Mouse (Mus musculus) heart, postnatal 0 days (tissue): ENCODE measurements around the gene Dop1b. TPM values are rescaled to one million over a fixed set of nuclear protein-coding genes. Genes with fewer than 3 reads are reported as not detected.

Experiments
- ATAC-seq: fragments of 200-750 bp; cut with Nextera tagmentation; 2 replicates; pipeline ENCODE4 v1.8.0; 2017; ENCODE audit warnings: low read depth, moderate number of reproducible peaks, moderate library complexity; ENCODE audit not compliant: insufficient read depth
- DNase-seq: peaks from one replicate; pipeline ENCODE4 v3.0.0-alpha.2; 2016; ENCODE audit warnings: low spot score
- H3K27ac ChIP-seq: fragments of 300-500 bp; sonication (generic); 2 replicates; pipeline ENCODE4 v1.5.1; 2014; ENCODE audit warnings: low read depth, mild to moderate bottlenecking
- H3K27me3 ChIP-seq: fragments of 300-500 bp; sonication (generic); 2 replicates; pipeline ENCODE4 v1.6.1; 2014; ENCODE audit warnings: low read length, mixed read lengths; ENCODE audit not compliant: control insufficient read depth, insufficient read depth
- H3K36me3 ChIP-seq: fragments of 300-500 bp; sonication (generic); replicated peaks from 2 replicates; pipeline ENCODE4 v1.6.1; 2014; ENCODE audit warnings: low read length, mixed read lengths; ENCODE audit not compliant: control insufficient read depth, insufficient read depth
- H3K4me1 ChIP-seq: fragments of 300-500 bp; sonication (generic); 2 replicates; pipeline ENCODE4 v1.6.1; 2014; ENCODE audit warnings: antibody characterized with exemption; ENCODE audit not compliant: control insufficient read depth, insufficient read depth
- H3K4me2 ChIP-seq: fragments of 300-500 bp; sonication (generic); 2 replicates; pipeline ENCODE4 v1.6.1; 2014; ENCODE audit warnings: low read depth, mild to moderate bottlenecking, low read length, moderate library complexity
- H3K4me3 ChIP-seq: fragments of 300-500 bp; sonication (generic); 2 replicates; pipeline ENCODE4 v1.5.1; 2014; ENCODE audit warnings: low read depth, low read length
- H3K9ac ChIP-seq: fragments of 300-500 bp; sonication (generic); replicated peaks from 2 replicates; pipeline ENCODE4 v1.6.1; 2014; ENCODE audit warnings: low read depth, low read length, mixed read lengths
- H3K9me3 ChIP-seq: fragments of 300-500 bp; sonication (generic); replicated peaks from 2 replicates; pipeline ENCODE4 v1.6.1; 2016; ENCODE audit warnings: low read length; ENCODE audit not compliant: control insufficient read depth
- CTCF ChIP-seq: IDR thresholded peaks from 2 replicates; pipeline ENCODE4 v1.5.1; 2016; ENCODE audit warnings: antibody characterized with exemption, control low read depth, low read depth
- EP300 ChIP-seq: IDR thresholded peaks from 2 replicates; pipeline ENCODE4 v1.6.1; 2016; ENCODE audit warnings: antibody characterized with exemption, low read depth
- WGBS: fragments of 180-500 bp; shearing (Covaris S2); extraction: QIAGEN DNeasy Blood & Tissue Kit; methylation state at CpG from one replicate; pipeline ENCODE4 v1.1.7; 2014; 5-methylcytosine and 5-hydroxymethylcytosine counted together
- polyA plus RNA-seq: library from polyadenylated mRNA; unstranded; fragments of >200 nt; fragmentation: Nextera tagmentation; extraction: Ambion mirVana; gene quantifications from 2 replicates; pipeline ENCODE4 v1.2.1, GENCODE M21; 2015
- total RNA-seq: library from RNA; depleted of rRNA; stranded (reverse); fragments of >200 nt; gene quantifications from 2 replicates; pipeline ENCODE4 v1.2.3, GENCODE M21; 2014; ENCODE audit warnings: low replicate concordance

Dop1b gene
- total and polyA plus RNA-seq, 2 experiments from 2014 or later: 6.0 to 13.2 TPM

GRCm38 (mm10) chr16:93788881-93789280 lies 77.2 kb downstream of the Dop1b start:
- Histone ChIP-seq H3K9me3 (peaks cover 5% of the 10 kb centered on the region), H3K27ac (no peak overlapping the region), H3K4me2 (no peak overlapping the region), H3K4me3 (no peak overlapping the region), H3K36me3 (peaks cover 5% of the 10 kb centered on the region; the same call in 1 of the 2 replicates), H3K9ac (no peak overlapping the region), H3K4me1 (no peaks in the 10 kb centered on the region), H3K27me3 (no peaks in the 10 kb centered on the region)
- DNase-seq: no peak
- WGBS: 88% methylated on average over 8 of the region's 8 CpGs
- no peak for ATAC-seq
- TF ChIP-seq EP300 (no peak), CTCF (no peak)

- no peaks in the 10 kb centered on the region for H3K27me3 ChIP-seq
- 57% methylated on average over 5 of the region's 5 CpGs for WGBS
- DNase-seq: no peak
- no peak overlapping the region for H3K4me2 ChIP-seq
- no peak for ATAC-seq
- no peak overlapping the region for H3K27ac ChIP-seq
- no peaks in the 10 kb centered on the region for H3K4me1 ChIP-seq
- no peak overlapping the region for H3K9ac ChIP-seq
- H3K36me3 ChIP-seq: no peaks in the 10 kb centered on the region
- no peak overlapping the region for H3K4me3 ChIP-seq
- no peaks in the 10 kb centered on the region for H3K9me3 ChIP-seq
- TF ChIP-seq CTCF: no peak
- TF ChIP-seq EP300: no peak
Observed at GRCm38 (mm10) chr16:93789971-93790755, 78.5 kb downstream of the Dop1b start.

DNA sequence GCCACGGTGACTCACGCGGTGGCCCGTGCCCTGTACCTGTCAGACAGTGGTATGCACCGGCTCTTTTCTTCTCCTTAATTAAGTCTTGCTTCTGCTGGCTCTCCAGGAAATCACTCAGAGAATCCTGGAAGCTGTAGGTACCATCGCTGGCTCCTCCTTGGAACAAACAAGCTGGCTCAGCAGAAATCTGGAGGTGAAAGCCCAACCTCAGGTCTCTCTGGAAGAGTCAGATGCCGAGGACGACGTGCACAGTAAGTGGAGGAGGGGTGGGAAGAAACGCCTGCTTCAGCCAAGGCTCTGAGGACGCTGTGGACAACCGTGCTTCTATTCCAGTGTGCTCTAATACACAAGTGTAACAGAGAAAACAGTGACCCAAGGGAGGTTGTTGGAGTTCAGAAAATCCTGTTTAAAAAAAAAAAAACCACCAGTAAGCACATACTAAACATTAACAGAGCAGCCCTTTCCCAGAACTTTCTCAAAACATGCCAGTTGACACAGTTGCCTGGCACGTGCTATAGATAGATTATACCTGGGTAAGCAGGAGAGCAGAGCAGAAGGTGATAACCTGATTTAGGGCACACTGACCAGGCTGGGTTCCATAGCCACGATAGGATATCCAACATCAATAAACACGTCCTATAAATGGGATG lies 81.4 kb downstream of the Dop1b start:
- DNase-seq (no peak), ATAC-seq (no peak)
- Histone ChIP-seq H3K4me3 (no peak overlapping the region), H3K27ac (no peak overlapping the region), H3K27me3 (no peaks in the 10 kb centered on the region), H3K9ac (no peak overlapping the region), H3K9me3 (no peaks in the 10 kb centered on the region), H3K4me1 (no peaks in the 10 kb centered on the region), H3K36me3 (no peaks in the 10 kb centered on the region), H3K4me2 (no peak overlapping the region)
- TF ChIP-seq EP300 (no peak), CTCF (no peak)
- WGBS: 66% methylated on average over 15 of the region's 15 CpGs

- 81% methylated on average over 5 of the region's 5 CpGs for WGBS
- no peaks in the 10 kb centered on the region for H3K4me1 ChIP-seq
- no peak overlapping the region for H3K27ac ChIP-seq
- no peak for ATAC-seq
- no peak overlapping the region for H3K9ac ChIP-seq
- no peak overlapping the region for H3K4me2 ChIP-seq
- H3K9me3 ChIP-seq: no peaks in the 10 kb centered on the region
- H3K27me3 ChIP-seq: no peaks in the 10 kb centered on the region
- no peak overlapping the region for H3K4me3 ChIP-seq
- TF ChIP-seq EP300 (no peak), CTCF (no peak)
- no peak for DNase-seq
- H3K36me3 ChIP-seq: peaks cover 2% of the 10 kb centered on the region; the same call in 1 of the 2 replicates
Observed at GRCm38 (mm10) chr16:93794845-93795244, 83.1 kb downstream of the Dop1b start.

GRCm38 (mm10) chr16:93795391-93795790 lies 83.7 kb downstream of the Dop1b start:
- Histone ChIP-seq H3K9me3 (no peaks in the 10 kb centered on the region), H3K9ac (no peak overlapping the region), H3K36me3 (peaks cover 5% of the 10 kb centered on the region; the same call in 1 of the 2 replicates), H3K4me2 (no peak overlapping the region), H3K4me1 (no peaks in the 10 kb centered on the region), H3K4me3 (no peak overlapping the region), H3K27me3 (no peaks in the 10 kb centered on the region), H3K27ac (no peak overlapping the region)
- WGBS: 91% methylated on average over 5 of the region's 5 CpGs
- TF ChIP-seq CTCF: no peak
- no peak for TF ChIP-seq EP300
- DNase-seq (no peak), ATAC-seq (no peak)
